Mouse (Mus musculus) brown adipose tissue, adult 24 weeks (tissue): Measurements from ENCODE around the gene Cldn10. TPM values are rescaled to one million over a fixed set of nuclear protein-coding genes. Genes with fewer than 3 reads are reported as not detected.
"Not testable (repeated sequence)": the region's sequence is repeated elsewhere in the genome, so short reads cannot be mapped to it uniquely, and the experiment has no call there.

ENCODE experiments used
- H3K27ac ChIP-seq: fragments of 200-500 bp; replicated peaks from 2 replicates; pipeline ENCODE4 v1.5.1; 2012; ENCODE audit warnings: low read depth, mild to moderate bottlenecking, low read length
- H3K4me1 ChIP-seq: fragments of 200-500 bp; 2 replicates; pipeline ENCODE4 v1.6.1; 2012; ENCODE audit warnings: low read length, mixed read lengths; ENCODE audit not compliant: control insufficient read depth, insufficient read depth, insufficient read length
- H3K4me3 ChIP-seq: fragments of 200-500 bp; 2 replicates; pipeline ENCODE4 v1.5.1; 2012; ENCODE audit warnings: low read depth, mild to moderate bottlenecking, low read length, moderate library complexity; ENCODE audit not compliant: insufficient read depth
- polyA plus RNA-seq: library from polyadenylated mRNA; stranded (reverse); fragments of >200 nt; gene quantifications from 2 replicates; pipeline ENCODE4 v1.2.4, GENCODE M21; 2012; ENCODE audit not compliant: missing spikeins, insufficient read depth, insufficient read length

The Cldn10 gene
- polyA plus RNA-seq, 1 experiment, result not detected

GRCm38 (mm10) chr14:118796694-118797058, 9.0 kb downstream of the Cldn10 start:
- no peaks in the 10 kb centered on the region; the same call in 1 of the 2 replicates for H3K4me1 ChIP-seq
- H3K4me3 ChIP-seq, result no peak overlapping the region
- H3K27ac ChIP-seq, result no peak overlapping the region

- H3K4me1 ChIP-seq, result no peaks in the 10 kb centered on the region; the same call in 1 of the 2 replicates
- H3K27ac ChIP-seq, result no peak overlapping the region
- H3K4me3 ChIP-seq, result no peak overlapping the region
Measured at GRCm38 (mm10) chr14:118797270-118797669, 9.6 kb downstream of the Cldn10 start.

GRCm38 (mm10) chr14:118799918-118800317, 12.2 kb downstream of the Cldn10 start:
- H3K4me1 ChIP-seq, result no peaks in the 10 kb centered on the region; the same call in 1 of the 2 replicates
- no peak overlapping the region for H3K4me3 ChIP-seq
- H3K27ac ChIP-seq, result no peak overlapping the region

- Histone ChIP-seq H3K27ac (no peak overlapping the region), H3K4me3 (no peak overlapping the region), H3K4me1 (no peaks in the 10 kb centered on the region)
Measured at GRCm38 (mm10) chr14:118803936-118804335, 16.2 kb downstream of the Cldn10 start.

- H3K27ac ChIP-seq, result no peak overlapping the region
- no peak overlapping the region for H3K4me3 ChIP-seq
Measured at GRCm38 (mm10) chr14:118804351-118804750, 16.6 kb downstream of the Cldn10 start.

GRCm38 (mm10) chr14:118807653-118808052, 19.9 kb downstream of the Cldn10 start:
- Histone ChIP-seq H3K4me3 (no peak overlapping the region), H3K27ac (no peak overlapping the region), H3K4me1 (no peaks in the 10 kb centered on the region)

More at GRCm38 (mm10) chr14:118804351-118804750, 16.6 kb downstream of the Cldn10 start:
- no peaks in the 10 kb centered on the region for H3K4me1 ChIP-seq

GRCm38 (mm10) chr14:118808183-118808582, 20.5 kb downstream of the Cldn10 start:
- not testable (repeated sequence) for H3K4me3 ChIP-seq, H3K27ac ChIP-seq, H3K4me1 ChIP-seq

- Histone ChIP-seq H3K4me1 (no peaks in the 10 kb centered on the region), H3K27ac (no peak overlapping the region)
Measured at GRCm38 (mm10) chr14:118809686-118810085, 22.0 kb downstream of the Cldn10 start.

GRCm38 (mm10) chr14:118811256-118811655, 23.5 kb downstream of the Cldn10 start:
- H3K4me3 ChIP-seq, H3K27ac ChIP-seq, H3K4me1 ChIP-seq: not testable (repeated sequence)

More at GRCm38 (mm10) chr14:118809686-118810085, 22.0 kb downstream of the Cldn10 start:
- H3K4me3 ChIP-seq, result no peak overlapping the region

GRCm38 (mm10) chr14:118813111-118813510, 25.4 kb downstream of the Cldn10 start:
- no peaks in the 10 kb centered on the region for H3K4me1 ChIP-seq
- H3K27ac ChIP-seq, result no peak overlapping the region
- H3K4me3 ChIP-seq, result no peak overlapping the region

- H3K4me3 ChIP-seq, result no peak overlapping the region
- no peaks in the 10 kb centered on the region for H3K4me1 ChIP-seq
- no peak overlapping the region for H3K27ac ChIP-seq
Measured at GRCm38 (mm10) chr14:118816503-118816902, 28.8 kb downstream of the Cldn10 start.

GRCm38 (mm10) chr14:118820111-118820510, 32.4 kb downstream of the Cldn10 start:
- Histone ChIP-seq H3K27ac (no peak overlapping the region), H3K4me1 (no peaks in the 10 kb centered on the region), H3K4me3 (no peak overlapping the region)

GRCm38 (mm10) chr14:118822816-118823215, 35.1 kb downstream of the Cldn10 start:
- no peak overlapping the region for H3K27ac ChIP-seq
- no peak overlapping the region for H3K4me3 ChIP-seq
- H3K4me1 ChIP-seq, result no peaks in the 10 kb centered on the region

- no peak overlapping the region for H3K4me3 ChIP-seq
- H3K4me1 ChIP-seq, result no peaks in the 10 kb centered on the region
- no peak overlapping the region for H3K27ac ChIP-seq
Measured at GRCm38 (mm10) chr14:118823313-118823712, 35.6 kb downstream of the Cldn10 start.

- H3K27ac ChIP-seq, result no peak overlapping the region
- H3K4me1 ChIP-seq, result no peaks in the 10 kb centered on the region
- no peak overlapping the region for H3K4me3 ChIP-seq
Measured at GRCm38 (mm10) chr14:118826346-118826745, 38.6 kb downstream of the Cldn10 start.

GRCm38 (mm10) chr14:118827283-118827904, 39.7 kb downstream of the Cldn10 start:
- no peak overlapping the region for H3K27ac ChIP-seq
- no peak overlapping the region for H3K4me3 ChIP-seq
- H3K4me1 ChIP-seq, result no peaks in the 10 kb centered on the region
